Mouse (Mus musculus) forebrain, embryonic 12.5 days (tissue): ENCODE measurements around the gene Ddr1. TPM values are rescaled to one million over a fixed set of nuclear protein-coding genes. Genes with fewer than 3 reads are reported as not detected.

Experiments used
- ATAC-seq: fragments of 200-750 bp; cut with Nextera tagmentation; 2 replicates; pipeline ENCODE4 v1.8.0; 2017; ENCODE audit warnings: moderate TSS enrichment; ENCODE audit not compliant: low FRiP score
- H3K27ac ChIP-seq: fragments of 300-500 bp; sonication (generic); 2 replicates; pipeline ENCODE4 v1.5.1; 2016; ENCODE audit warnings: mild to moderate bottlenecking
- H3K27me3 ChIP-seq: fragments of 300-500 bp; sonication (generic); 2 replicates; pipeline ENCODE4 v1.6.1; 2016; ENCODE audit warnings: mild to moderate bottlenecking
- H3K36me3 ChIP-seq: fragments of 300-500 bp; sonication (generic); replicated peaks from 2 replicates; pipeline ENCODE4 v1.6.1; 2016; ENCODE audit warnings: mild to moderate bottlenecking
- H3K4me1 ChIP-seq: fragments of 300-500 bp; sonication (generic); 2 replicates; pipeline ENCODE4 v1.6.1; 2016
- H3K4me2 ChIP-seq: fragments of 300-500 bp; sonication (generic); 2 replicates; pipeline ENCODE4 v1.6.1; 2016; ENCODE audit warnings: mild to moderate bottlenecking, moderate library complexity
- H3K4me3 ChIP-seq: fragments of 300-500 bp; sonication (generic); replicated peaks from 2 replicates; pipeline ENCODE4 v1.5.1; 2016; ENCODE audit warnings: mild to moderate bottlenecking
- H3K9ac ChIP-seq: fragments of 300-500 bp; sonication (generic); 2 replicates; pipeline ENCODE4 v1.6.1; 2016; ENCODE audit warnings: mild to moderate bottlenecking
- H3K9me3 ChIP-seq: fragments of 300-500 bp; sonication (generic); 2 replicates; pipeline ENCODE4 v1.6.1; 2016
- WGBS: fragments of 180-500 bp; shearing (Covaris S2); methylation state at CpG from one replicate; pipeline ENCODE4 v1.1.7; 2016; 5-methylcytosine and 5-hydroxymethylcytosine counted together
- polyA plus RNA-seq: library from polyadenylated mRNA; unstranded; fragments of >200 nt; fragmentation: Nextera tagmentation; extraction: Ambion mirVana; gene quantifications from 2 replicates; pipeline ENCODE4 v1.2.1, GENCODE M21; 2016

Gene Ddr1
- 176 and 185 TPM in 2 replicates for polyA plus RNA-seq

- ATAC-seq, result peak; percentile 72
- WGBS, result 3% methylated on average over 19 of the region's 19 CpGs
- H3K9ac ChIP-seq, result peak within 1 kb of the TSS; percentile 94
- peak within 1 kb of the TSS; percentile 88 for H3K4me2 ChIP-seq
- H3K4me3 ChIP-seq, result peak within 1 kb of the TSS; percentile 72
- H3K36me3 ChIP-seq, result no peaks in the 10 kb centered on the region
- no peaks in the 10 kb centered on the region for H3K27me3 ChIP-seq
- peak within 1 kb of the TSS; percentile 99 for H3K27ac ChIP-seq
- no peaks in the 10 kb centered on the region for H3K9me3 ChIP-seq
- peaks cover 47% of the 10 kb centered on the region for H3K4me1 ChIP-seq
These were observed at the start of gene Ddr1 for GRCm38 (mm10) chr17:35704621-35705464. TSS of gene Ddr1 (minus strand) at chr17:35704621.

DNA sequence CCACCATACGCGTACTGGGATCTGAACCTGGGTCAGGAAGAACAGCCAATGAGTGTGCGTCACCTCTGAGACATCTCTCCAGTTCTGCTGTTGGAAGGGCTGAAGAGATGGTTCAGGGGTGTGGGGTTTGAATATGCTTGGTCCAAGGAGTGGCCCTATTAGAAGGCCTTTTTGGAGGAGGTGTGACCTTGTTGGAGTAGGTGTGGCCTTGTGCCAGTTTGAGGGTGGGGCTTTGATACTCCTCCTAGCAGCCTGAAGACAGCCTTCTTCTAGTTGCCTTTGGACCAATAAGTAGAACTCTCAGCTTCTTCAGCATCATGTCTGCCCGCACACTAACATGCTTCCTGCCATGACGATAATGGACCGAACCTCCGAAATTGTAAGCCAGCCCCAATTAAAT, 49.2 kb upstream of the Ddr1 start:
- WGBS, result 98% methylated on average over 7 of the region's 7 CpGs
- Histone ChIP-seq H3K4me1 (no peaks in the 10 kb centered on the region), H3K27ac (no peak overlapping the region), H3K36me3 (no peaks in the 10 kb centered on the region), H3K27me3 (no peaks in the 10 kb centered on the region), H3K4me3 (no peak overlapping the region), H3K9me3 (no peaks in the 10 kb centered on the region), H3K4me2 (no peak overlapping the region), H3K9ac (no peak overlapping the region)
- no peak for ATAC-seq

- no peak overlapping the region for H3K4me3 ChIP-seq
- H3K36me3 ChIP-seq, result no peaks in the 10 kb centered on the region
- no peaks in the 10 kb centered on the region for H3K9me3 ChIP-seq
- no peaks in the 10 kb centered on the region for H3K27me3 ChIP-seq
- no peak for ATAC-seq
- no peak overlapping the region for H3K4me2 ChIP-seq
- H3K9ac ChIP-seq, result no peak overlapping the region
- 65% methylated on average over 7 of the region's 7 CpGs for WGBS
- H3K4me1 ChIP-seq, result no peaks in the 10 kb centered on the region
- no peak overlapping the region for H3K27ac ChIP-seq
These were observed 47.9 kb upstream of the Ddr1 start for GRCm38 (mm10) chr17:35752221-35752811.

- H3K4me3 ChIP-seq, result no peak overlapping the region
- H3K36me3 ChIP-seq, result no peaks in the 10 kb centered on the region
- 83% methylated on average over 10 of the region's 10 CpGs for WGBS
- H3K9ac ChIP-seq, result no peak overlapping the region
- H3K27ac ChIP-seq, result no peak overlapping the region
- ATAC-seq, result no peak
- no peaks in the 10 kb centered on the region for H3K27me3 ChIP-seq
- no peaks in the 10 kb centered on the region for H3K4me1 ChIP-seq
- no peaks in the 10 kb centered on the region for H3K9me3 ChIP-seq
- no peak overlapping the region for H3K4me2 ChIP-seq
These were observed 45.3 kb upstream of the Ddr1 start for GRCm38 (mm10) chr17:35749685-35750084.

GRCm38 (mm10) chr17:35744361-35744760, 39.9 kb upstream of the Ddr1 start:
- 97% methylated on average over 2 of the region's 2 CpGs for WGBS
- H3K27me3 ChIP-seq, result 0 out of 2 replicates have a peak, but pooled peaks cover under 1% of the 10 kb centered on the region
- no peak overlapping the region for H3K4me3 ChIP-seq
- H3K9ac ChIP-seq, result no peak overlapping the region
- no peak overlapping the region for H3K27ac ChIP-seq
- no peaks in the 10 kb centered on the region for H3K4me1 ChIP-seq
- no peaks in the 10 kb centered on the region for H3K9me3 ChIP-seq
- H3K4me2 ChIP-seq, result no peak overlapping the region
- no peaks in the 10 kb centered on the region for H3K36me3 ChIP-seq
- no peak for ATAC-seq

DNA sequence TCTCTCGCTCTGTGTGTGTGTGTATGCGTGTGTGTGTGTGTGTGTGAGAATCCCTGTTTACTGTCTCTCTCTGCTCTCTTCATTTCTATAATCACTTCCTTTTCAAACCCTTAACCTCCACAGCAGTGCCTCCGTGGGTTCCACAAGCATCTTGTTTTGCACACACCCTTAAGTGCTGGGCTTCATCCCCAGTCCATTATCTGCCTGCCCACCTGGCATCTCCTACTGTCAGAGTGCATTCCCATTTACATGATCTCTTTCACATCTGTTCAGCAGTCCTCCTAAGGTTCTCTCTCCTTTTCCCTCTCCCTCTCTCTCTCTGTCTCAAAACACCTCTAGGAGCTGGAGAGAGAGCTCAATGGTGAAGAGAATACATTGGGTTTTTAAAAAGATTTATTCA, 38.5 kb upstream of the Ddr1 start:
- no peak overlapping the region for H3K4me2 ChIP-seq
- no peaks in the 10 kb centered on the region for H3K36me3 ChIP-seq
- no peaks in the 10 kb centered on the region for H3K4me1 ChIP-seq
- ATAC-seq, result no peak
- peaks cover 8% of the 10 kb centered on the region; the same call in 1 of the 2 replicates for H3K27me3 ChIP-seq
- H3K9ac ChIP-seq, result no peak overlapping the region
- H3K9me3 ChIP-seq, result no peaks in the 10 kb centered on the region
- H3K27ac ChIP-seq, result no peak overlapping the region
- 85% methylated on average over 3 of the region's 3 CpGs for WGBS
- H3K4me3 ChIP-seq, result no peak overlapping the region

DNA sequence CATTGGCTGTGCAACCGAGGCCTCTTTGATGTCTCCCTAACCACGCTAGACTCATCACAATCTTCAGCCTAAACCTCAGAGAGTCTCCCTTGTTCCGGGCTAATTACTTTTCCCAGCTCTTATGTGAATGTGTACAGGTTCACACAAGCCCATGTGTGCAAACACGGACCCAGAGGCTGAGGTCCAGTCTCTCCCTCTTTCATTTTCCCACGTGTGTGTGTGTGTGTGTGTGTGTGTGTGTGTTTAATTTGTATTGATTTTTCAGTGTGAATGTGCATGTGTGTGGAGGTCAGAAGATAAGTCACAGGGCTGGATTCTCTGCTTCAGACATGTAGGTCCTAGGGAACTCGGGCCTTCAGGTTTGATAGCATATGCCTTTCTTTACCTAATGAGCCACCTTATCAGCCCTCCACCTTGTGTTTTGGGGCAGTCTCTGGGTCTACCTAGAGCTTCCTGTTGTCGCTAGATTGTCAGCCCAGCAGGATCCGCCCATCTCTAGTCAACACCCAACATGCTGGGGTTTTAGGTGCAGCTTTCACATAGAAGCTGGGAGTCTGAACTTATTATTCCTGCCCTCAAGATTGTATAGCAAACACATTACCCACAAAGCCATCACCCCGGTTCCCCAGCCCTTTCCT, 37.3 kb upstream of the Ddr1 start:
- Histone ChIP-seq H3K4me3 (no peak overlapping the region), H3K36me3 (no peaks in the 10 kb centered on the region), H3K9ac (no peak overlapping the region), H3K4me2 (no peak overlapping the region), H3K27ac (no peak overlapping the region), H3K9me3 (no peaks in the 10 kb centered on the region), H3K27me3 (peaks cover 8% of the 10 kb centered on the region; the same call in 1 of the 2 replicates), H3K4me1 (peaks cover 2% of the 10 kb centered on the region; the same call in 1 of the 2 replicates)
- WGBS, result 81% methylated on average over 9 of the region's 9 CpGs
- ATAC-seq, result no peak

DNA sequence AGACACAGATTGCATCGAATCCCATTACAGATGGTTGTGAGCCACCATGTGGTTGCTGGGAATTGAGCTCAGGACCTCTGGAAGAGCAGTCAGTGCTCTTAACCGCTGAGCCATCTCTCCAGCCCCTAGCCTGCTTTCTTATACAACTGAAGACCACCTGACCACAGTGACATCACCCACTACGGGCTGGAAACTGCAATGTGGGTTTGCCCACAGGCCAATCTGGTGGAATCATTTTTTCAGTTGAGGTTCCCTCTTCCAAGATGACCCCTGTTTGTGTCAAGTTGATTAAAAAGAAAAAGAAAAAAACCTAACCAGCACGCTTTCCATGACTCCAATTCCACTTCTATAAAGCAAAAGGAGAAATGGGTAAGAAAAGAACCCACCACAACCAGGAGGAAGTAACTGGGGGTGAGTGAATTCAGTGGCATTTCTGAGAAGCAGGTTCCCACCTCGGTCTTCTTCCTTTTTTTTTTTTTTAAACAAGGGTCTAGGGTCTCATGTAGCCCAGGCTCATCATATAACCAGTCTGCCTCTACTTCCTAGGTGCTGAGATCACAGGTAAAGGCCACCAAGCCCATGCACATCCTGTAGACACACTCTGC, 36.0 kb upstream of the Ddr1 start:
- H3K4me2 ChIP-seq, result no peak overlapping the region
- 77% methylated on average over 5 of the region's 5 CpGs for WGBS
- H3K27me3 ChIP-seq, result peaks cover 13% of the 10 kb centered on the region; the same call in 1 of the 2 replicates
- no peaks in the 10 kb centered on the region for H3K36me3 ChIP-seq
- no peak overlapping the region for H3K4me3 ChIP-seq
- H3K27ac ChIP-seq, result no peak overlapping the region
- no peak overlapping the region for H3K9ac ChIP-seq
- H3K9me3 ChIP-seq, result no peaks in the 10 kb centered on the region
- ATAC-seq, result no peak
- peaks cover 2% of the 10 kb centered on the region; the same call in 1 of the 2 replicates for H3K4me1 ChIP-seq

- H3K4me2 ChIP-seq, result no peak overlapping the region
- H3K9ac ChIP-seq, result no peak overlapping the region
- WGBS, result 18% methylated on average over 6 of the region's 6 CpGs
- ATAC-seq, result no peak
- no peaks in the 10 kb centered on the region for H3K36me3 ChIP-seq
- H3K4me1 ChIP-seq, result peaks cover 2% of the 10 kb centered on the region; the same call in 1 of the 2 replicates
- peaks cover 13% of the 10 kb centered on the region; the same call in 1 of the 2 replicates for H3K27me3 ChIP-seq
- no peak overlapping the region for H3K27ac ChIP-seq
- H3K9me3 ChIP-seq, result no peaks in the 10 kb centered on the region
- H3K4me3 ChIP-seq, result no peak overlapping the region
These were observed 35.3 kb upstream of the Ddr1 start for GRCm38 (mm10) chr17:35739675-35740074.

DNA sequence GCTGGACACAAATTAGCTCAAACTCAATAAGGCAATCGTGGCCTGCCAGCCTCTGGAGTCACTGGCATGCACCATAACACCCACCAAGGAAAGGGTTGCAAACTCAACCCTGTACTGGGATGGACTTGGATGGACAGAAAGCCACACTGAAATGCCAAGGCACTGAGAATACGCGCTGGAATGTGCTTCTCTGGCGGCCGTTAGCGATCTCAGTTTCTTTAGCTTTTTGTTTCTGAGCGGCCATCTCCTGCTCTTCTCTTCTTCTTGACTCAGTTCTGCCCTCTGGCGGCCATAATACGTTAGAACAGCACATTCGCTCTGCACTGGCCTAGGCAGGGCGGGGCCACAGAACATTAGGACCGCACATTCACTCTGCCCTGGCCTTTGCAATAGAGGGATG, 33.3 kb upstream of the Ddr1 start:
- no peak overlapping the region for H3K4me3 ChIP-seq
- ATAC-seq, result peak; percentile 80; the same call in 1 of the 2 replicates
- H3K36me3 ChIP-seq, result no peaks in the 10 kb centered on the region
- H3K9ac ChIP-seq, result no peak overlapping the region
- no peak overlapping the region for H3K4me2 ChIP-seq
- peaks cover 2% of the 10 kb centered on the region; the same call in 1 of the 2 replicates for H3K4me1 ChIP-seq
- H3K9me3 ChIP-seq, result no peaks in the 10 kb centered on the region
- WGBS, result 8% methylated on average over 12 of the region's 12 CpGs
- peaks cover 13% of the 10 kb centered on the region; the same call in 1 of the 2 replicates for H3K27me3 ChIP-seq
- no peak overlapping the region for H3K27ac ChIP-seq

GRCm38 (mm10) chr17:35736280-35736960, 32.0 kb upstream of the Ddr1 start:
- H3K9ac ChIP-seq, result no peak overlapping the region
- H3K4me2 ChIP-seq, result no peak overlapping the region
- no peak overlapping the region for H3K27ac ChIP-seq
- 42% methylated on average over 12 of the region's 12 CpGs for WGBS
- no peaks in the 10 kb centered on the region for H3K36me3 ChIP-seq
- H3K4me3 ChIP-seq, result no peak overlapping the region
- peaks cover 13% of the 10 kb centered on the region; the same call in 1 of the 2 replicates for H3K27me3 ChIP-seq
- H3K4me1 ChIP-seq, result peaks cover 2% of the 10 kb centered on the region; the same call in 1 of the 2 replicates
- 0 out of 2 replicates have a peak, but pooled peaks have one; percentile 39 for ATAC-seq
- no peaks in the 10 kb centered on the region for H3K9me3 ChIP-seq
